Mouse (Mus musculus) embryonic stem cell, embryonic (primary cell): ENCODE measurements at regions not wholly inside any gene's neighbourhood (a gene's known extent, or its start where the extent isn't known, plus 50 kb on each side); places are given as distances from the start of the nearest gene placed in this dataset.

ENCODE experiments used
- CTCF ChIA-PET, 4 experiments: fragments of 300-600 bp in 2 of 4; fragments of 350-600 bp in 2 of 4; sonication (Branson Sonifier 250); formaldehyde crosslinking; loops; one replicate each; lab custom pipeline; 2022; ENCODE audit warnings: inconsistent platforms in 2 of 4; lab: Charles Lee
- POLR2A ChIA-PET, 4 experiments: fragments of 300-600 bp in 2 of 4; fragments of 350-600 bp in 2 of 4; sonication (Branson Sonifier 250); formaldehyde crosslinking; loops; one replicate each; lab custom pipeline; 2022; ENCODE audit warnings: antibody characterized with exemption in 4 of 4, inconsistent platforms in 1 of 4; lab: Charles Lee

GRCm38 (mm10) chr1:103246649-103247048 is 1521.7 kb upstream of the Cdh20 start:
- ChIA-PET CTCF (no interaction called here), POLR2A (interaction anchor here in 1 of 4 experiments (0.9 kb wide), 1 partner anchor 14 kb away, joined by 3 read pairs; no protein-coding TSS in a partner anchor)
